Mouse (Mus musculus): ENCODE measurements around the gene Ripk3. TPM values are rescaled to one million over a fixed set of nuclear protein-coding genes. Genes with fewer than 3 reads are reported as not detected.

The Ripk3 gene
- polyA plus RNA-seq, 1 experiment from 2014 or later: 20.4 TPM

DNA sequence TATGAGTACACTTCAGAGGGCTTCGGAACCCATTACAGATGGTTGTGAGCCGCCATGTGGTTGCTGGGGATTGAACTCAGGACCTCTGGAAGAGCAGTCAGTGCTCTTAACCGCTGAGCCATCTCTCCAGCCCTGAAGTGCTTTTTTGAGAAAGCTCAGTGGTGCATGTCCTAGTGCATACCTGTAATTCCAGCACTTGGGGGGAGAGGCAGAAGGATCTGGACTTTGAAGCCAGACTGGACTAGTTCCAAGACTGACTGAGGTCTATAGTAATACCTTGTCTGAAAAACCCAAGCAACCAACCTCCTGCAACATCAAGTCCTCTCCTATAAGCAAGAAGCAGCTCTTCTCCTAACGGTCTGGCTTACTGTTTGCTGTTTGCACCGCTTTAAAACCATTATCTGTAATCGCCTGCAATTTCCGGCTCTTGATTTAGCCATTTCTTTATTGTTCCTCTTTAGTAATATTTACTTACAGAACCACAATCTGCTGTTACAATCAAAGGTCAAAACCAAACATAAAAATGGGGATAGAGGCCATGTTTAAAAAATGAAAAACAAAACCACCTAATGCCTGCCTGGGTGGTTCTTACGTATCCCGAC, 51.5 kb downstream of the Ripk3 start:
- ATAC-seq (replicated peaks; ENCODE audit: low FRiP score, low read depth) (peak; percentile 76), DNase-seq (ENCODE audit: low spot score) (peak; percentile 44)
- 70% methylated on average over 9 of the region's 9 CpGs for WGBS
- Histone ChIP-seq H3K4me2 (ENCODE audit: low read length) (no peak overlapping the region), H3K9me3 (replicated peaks; ENCODE audit: low read length) (no peaks in the 10 kb centered on the region), H3K27ac (0 out of 2 replicates have a peak overlapping the region, but pooled peaks have one; percentile 8), H3K4me3 (replicated peaks; ENCODE audit: low read depth, low read length) (no peak overlapping the region), H3K36me3 (ENCODE audit: insufficient read depth, low read length) (peaks cover 37% of the 10 kb centered on the region), H3K4me1 (replicated peaks; ENCODE audit: insufficient read depth, low read length) (no peaks in the 10 kb centered on the region), H3K9ac (ENCODE audit: low read depth, low read length) (no peak overlapping the region), H3K27me3 (ENCODE audit: insufficient read depth, low read length) (no peaks in the 10 kb centered on the region)
- TF ChIP-seq CTCF (IDR thresholded peaks at IDR 0.05; ENCODE audit: low read depth): no peak

DNA sequence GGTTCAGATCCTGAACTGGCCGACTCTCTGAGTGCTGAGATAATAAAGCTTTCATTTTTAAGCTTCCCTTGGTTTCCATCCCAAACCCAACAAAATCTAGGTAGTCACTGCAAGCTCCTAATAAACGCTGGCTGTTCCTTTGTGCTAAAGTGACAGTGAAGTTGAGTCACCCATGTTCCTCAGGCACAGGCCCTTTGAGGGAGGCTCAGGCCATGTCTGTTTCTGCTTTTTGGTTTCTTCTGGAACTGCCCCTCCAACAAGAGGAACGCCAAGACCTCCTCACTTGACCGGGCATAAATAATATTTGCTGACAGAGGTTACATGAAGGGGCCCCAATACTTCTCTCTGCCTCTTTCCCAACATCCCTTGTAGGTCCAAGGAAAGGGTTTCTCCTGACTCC, 52.9 kb downstream of the Ripk3 start:
- TF ChIP-seq CTCF (IDR thresholded peaks at IDR 0.05; ENCODE audit: low read depth): no peak
- H3K4me3 ChIP-seq (replicated peaks; ENCODE audit: low read depth, low read length): no peak overlapping the region
- H3K9ac ChIP-seq (ENCODE audit: low read depth, low read length): no peak overlapping the region
- H3K4me2 ChIP-seq (ENCODE audit: low read length): no peak overlapping the region
- no peak overlapping the region for H3K27ac ChIP-seq
- no peaks in the 10 kb centered on the region for H3K27me3 ChIP-seq (ENCODE audit: insufficient read depth, low read length)
- ATAC-seq (replicated peaks; ENCODE audit: low FRiP score, low read depth): no peak
- H3K4me1 ChIP-seq (replicated peaks; ENCODE audit: insufficient read depth, low read length): no peaks in the 10 kb centered on the region
- peaks cover 25% of the 10 kb centered on the region for H3K36me3 ChIP-seq (ENCODE audit: insufficient read depth, low read length)
- DNase-seq (ENCODE audit: low spot score): no peak
- H3K9me3 ChIP-seq (replicated peaks; ENCODE audit: low read length): no peaks in the 10 kb centered on the region
- WGBS: 77% methylated on average over 4 of the region's 4 CpGs

DNA sequence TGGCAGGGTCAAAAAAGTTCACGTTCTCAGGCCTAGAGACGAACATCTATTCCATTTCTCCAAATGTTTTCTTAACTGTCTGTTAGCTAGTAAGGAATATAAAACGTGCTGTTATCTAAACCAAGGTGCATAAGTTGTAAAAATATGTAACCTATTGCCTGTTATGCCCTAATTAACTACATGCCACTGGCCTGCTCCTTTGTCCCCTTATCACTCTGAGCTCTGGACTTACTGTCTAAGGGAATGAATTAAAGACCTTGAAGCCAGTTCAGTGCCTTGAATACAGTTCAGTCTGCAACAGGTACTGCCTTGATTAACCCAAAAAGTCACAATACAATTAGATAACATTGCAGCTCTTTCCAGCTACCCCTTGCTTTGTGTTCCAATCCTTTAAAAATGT, 53.3 kb downstream of the Ripk3 start:
- TF ChIP-seq CTCF (IDR thresholded peaks at IDR 0.05; ENCODE audit: low read depth): no peak
- 38% methylated on average over 3 of the region's 3 CpGs for WGBS
- Histone ChIP-seq H3K4me2 (ENCODE audit: low read length) (no peak overlapping the region), H3K9ac (ENCODE audit: low read depth, low read length) (no peak overlapping the region), H3K4me3 (replicated peaks; ENCODE audit: low read depth, low read length) (no peak overlapping the region), H3K9me3 (replicated peaks; ENCODE audit: low read length) (no peaks in the 10 kb centered on the region), H3K4me1 (replicated peaks; ENCODE audit: insufficient read depth, low read length) (no peaks in the 10 kb centered on the region), H3K27me3 (ENCODE audit: insufficient read depth, low read length) (no peaks in the 10 kb centered on the region), H3K27ac (no peak overlapping the region), H3K36me3 (ENCODE audit: insufficient read depth, low read length) (peaks cover 21% of the 10 kb centered on the region)
- ATAC-seq (replicated peaks; ENCODE audit: low FRiP score, low read depth) (no peak), DNase-seq (ENCODE audit: low spot score) (no peak)

Other genes with a start within 250 kb of the Ripk3 start
- gene Pck2, start 248.6 kb downstream of the Ripk3 start, polyA plus RNA-seq (2015; fragmentation: Nextera tagmentation; extraction: Ambion mirVana): 38.2 and 42.2 TPM in 2 replicates
- 109 and 116 TPM in 2 replicates for gene Dcaf11, start 228.9 kb downstream of the Ripk3 start, polyA plus RNA-seq (2015; fragmentation: Nextera tagmentation; extraction: Ambion mirVana)
- gene A730061H03Rik, start 228.5 kb downstream of the Ripk3 start, polyA plus RNA-seq (2015; fragmentation: Nextera tagmentation; extraction: Ambion mirVana): 1.7 and 2.2 TPM in 2 replicates
- 13.0 and 13.3 TPM in 2 replicates for gene Fitm1, start 213.2 kb downstream of the Ripk3 start, polyA plus RNA-seq (2015; fragmentation: Nextera tagmentation; extraction: Ambion mirVana)
- gene Psme1, start 210.7 kb downstream of the Ripk3 start, polyA plus RNA-seq (2015; fragmentation: Nextera tagmentation; extraction: Ambion mirVana): 179 and 181 TPM in 2 replicates
- 14.3 and 16.6 TPM in 2 replicates for gene Emc9, start 203.6 kb downstream of the Ripk3 start, polyA plus RNA-seq (2015; fragmentation: Nextera tagmentation; extraction: Ambion mirVana)
- gene Psme2, start 197.8 kb downstream of the Ripk3 start, polyA plus RNA-seq (2015; fragmentation: Nextera tagmentation; extraction: Ambion mirVana): 281 and 286 TPM in 2 replicates
- gene Rnf31, start 197.2 kb downstream of the Ripk3 start, polyA plus RNA-seq (2015; fragmentation: Nextera tagmentation; extraction: Ambion mirVana): 17.9 TPM in 2 replicates
- 24.2 and 27.4 TPM in 2 replicates for gene Irf9, start 185.3 kb downstream of the Ripk3 start, polyA plus RNA-seq (2015; fragmentation: Nextera tagmentation; extraction: Ambion mirVana)
- gene Rec8, start 170.8 kb downstream of the Ripk3 start, polyA plus RNA-seq (2015; fragmentation: Nextera tagmentation; extraction: Ambion mirVana): 12.7 and 14.9 TPM in 2 replicates
- 58.5 and 68.7 TPM in 2 replicates for gene Ipo4, start 152.9 kb downstream of the Ripk3 start, polyA plus RNA-seq (2015; fragmentation: Nextera tagmentation; extraction: Ambion mirVana)
- gene Gm49378, start 151.0 kb downstream of the Ripk3 start, polyA plus RNA-seq (2015; fragmentation: Nextera tagmentation; extraction: Ambion mirVana): 1.8 and 3.0 TPM in 2 replicates
- gene Tm9sf1, start 145.1 kb downstream of the Ripk3 start, polyA plus RNA-seq (2015; fragmentation: Nextera tagmentation; extraction: Ambion mirVana): 108 and 118 TPM in 2 replicates
- gene Tssk4, start 138.7 kb downstream of the Ripk3 start, polyA plus RNA-seq (2015; fragmentation: Nextera tagmentation; extraction: Ambion mirVana): 0.47 and 1.1 TPM in 2 replicates
- 48.8 and 56.0 TPM in 2 replicates for gene Mdp1, start 128.4 kb downstream of the Ripk3 start, polyA plus RNA-seq (2015; fragmentation: Nextera tagmentation; extraction: Ambion mirVana)
- gene Gmpr2, start 116.9 kb downstream of the Ripk3 start, polyA plus RNA-seq (2015; fragmentation: Nextera tagmentation; extraction: Ambion mirVana): 48.2 and 49.7 TPM in 2 replicates
- 508 and 548 TPM in 2 replicates for gene Nedd8, start 116.7 kb downstream of the Ripk3 start, polyA plus RNA-seq (2015; fragmentation: Nextera tagmentation; extraction: Ambion mirVana)
- 24.6 and 29.0 TPM in 2 replicates for gene Tinf2, start 107.0 kb downstream of the Ripk3 start, polyA plus RNA-seq (2015; fragmentation: Nextera tagmentation; extraction: Ambion mirVana)
- 5.9 and 7.6 TPM in 2 replicates for gene Tgm1, start 74.9 kb downstream of the Ripk3 start, polyA plus RNA-seq (2015; fragmentation: Nextera tagmentation; extraction: Ambion mirVana)
- gene Rabggta, start 66.6 kb downstream of the Ripk3 start, polyA plus RNA-seq (2015; fragmentation: Nextera tagmentation; extraction: Ambion mirVana): 39.9 and 43.2 TPM in 2 replicates
- 122 and 127 TPM in 2 replicates for gene Dhrs1, start 43.2 kb downstream of the Ripk3 start, polyA plus RNA-seq (2015; fragmentation: Nextera tagmentation; extraction: Ambion mirVana)
- 26.2 and 26.5 TPM in 2 replicates for gene Nop9, start 43.2 kb downstream of the Ripk3 start, polyA plus RNA-seq (2015; fragmentation: Nextera tagmentation; extraction: Ambion mirVana)
- gene Cideb, start 30.4 kb downstream of the Ripk3 start, polyA plus RNA-seq (2015; fragmentation: Nextera tagmentation; extraction: Ambion mirVana): 50.0 and 51.0 TPM in 2 replicates
- gene Ltb4r2, start 27.4 kb downstream of the Ripk3 start, polyA plus RNA-seq (2015; fragmentation: Nextera tagmentation; extraction: Ambion mirVana): 0.68 and 0.75 TPM in 2 replicates
- gene Ltb4r1, start 22.9 kb downstream of the Ripk3 start, polyA plus RNA-seq (2015; fragmentation: Nextera tagmentation; extraction: Ambion mirVana): 0.47 and 0.71 TPM in 2 replicates
- gene Adcy4, start 4.8 kb downstream of the Ripk3 start, polyA plus RNA-seq (2015; fragmentation: Nextera tagmentation; extraction: Ambion mirVana): 10.0 and 10.6 TPM in 2 replicates
- 16.8 and 19.7 TPM in 2 replicates for gene Nfatc4, start 34.3 kb upstream of the Ripk3 start, polyA plus RNA-seq (2015; fragmentation: Nextera tagmentation; extraction: Ambion mirVana)
- 8.4 and 8.9 TPM in 2 replicates for gene Nynrin, start 65.1 kb upstream of the Ripk3 start, polyA plus RNA-seq (2015; fragmentation: Nextera tagmentation; extraction: Ambion mirVana)
- 0.20 and 0.28 TPM in 2 replicates for gene Cbln3, start 95.5 kb upstream of the Ripk3 start, polyA plus RNA-seq (2015; fragmentation: Nextera tagmentation; extraction: Ambion mirVana)
- 8.1 and 9.8 TPM in 2 replicates for gene Khnyn, start 96.1 kb upstream of the Ripk3 start, polyA plus RNA-seq (2015; fragmentation: Nextera tagmentation; extraction: Ambion mirVana)
- gene Sdr39u1, start 111.4 kb upstream of the Ripk3 start, polyA plus RNA-seq (2015; fragmentation: Nextera tagmentation; extraction: Ambion mirVana): 85.3 and 86.0 TPM in 2 replicates
- gene Cma1, start 155.8 kb upstream of the Ripk3 start, polyA plus RNA-seq (2015; fragmentation: Nextera tagmentation; extraction: Ambion mirVana): 1.8 and 5.8 TPM in 2 replicates
- gene Cma2, start 162.1 kb upstream of the Ripk3 start, polyA plus RNA-seq (2015; fragmentation: Nextera tagmentation; extraction: Ambion mirVana): not detected in 2 replicates
- gene Mcpt1, start 229.1 kb upstream of the Ripk3 start, polyA plus RNA-seq (2015; fragmentation: Nextera tagmentation; extraction: Ambion mirVana): not detected in 2 replicates
- gene Mcpt9, start 241.6 kb upstream of the Ripk3 start, polyA plus RNA-seq (2015; fragmentation: Nextera tagmentation; extraction: Ambion mirVana): not detected in 2 replicates